Mouse (Mus musculus) hindbrain, embryonic 14.5 days (tissue): ENCODE measurements around the gene Ankrd52. TPM values are rescaled to one million over a fixed set of nuclear protein-coding genes. Genes with fewer than 3 reads are reported as not detected.
"Not testable (repeated sequence)": the region's sequence is repeated elsewhere in the genome, so short reads cannot be mapped to it uniquely, and the experiment has no call there.

Experiments
- ATAC-seq: fragments of 200-750 bp; cut with Nextera tagmentation; 2 replicates; pipeline ENCODE4 v1.8.0; 2017; ENCODE audit warnings: moderate number of reproducible peaks, mild to moderate bottlenecking, moderate TSS enrichment, moderate library complexity; ENCODE audit not compliant: low FRiP score
- DNase-seq: peaks from one replicate; pipeline ENCODE4 v3.0.0-alpha.2; 2015; ENCODE audit warnings: low spot score
- H3K27ac ChIP-seq: fragments of 300-500 bp; sonication (generic); 2 replicates; pipeline ENCODE4 v1.5.1; 2014; ENCODE audit warnings: mild to moderate bottlenecking, moderate library complexity
- H3K27me3 ChIP-seq: fragments of 300-500 bp; sonication (generic); 2 replicates; pipeline ENCODE4 v1.6.1; 2014; ENCODE audit warnings: mild to moderate bottlenecking, low read length, mixed read lengths; ENCODE audit not compliant: control insufficient read depth, insufficient read depth
- H3K36me3 ChIP-seq: fragments of 300-500 bp; sonication (generic); replicated peaks from 2 replicates; pipeline ENCODE4 v1.6.1; 2014; ENCODE audit not compliant: control insufficient read depth, insufficient read depth
- H3K4me1 ChIP-seq: fragments of 300-500 bp; sonication (generic); replicated peaks from 2 replicates; pipeline ENCODE4 v1.6.1; 2014; ENCODE audit warnings: antibody characterized with exemption, low read length, mixed read lengths; ENCODE audit not compliant: control insufficient read depth, insufficient read depth
- H3K4me2 ChIP-seq: fragments of 300-500 bp; sonication (generic); replicated peaks from 2 replicates; pipeline ENCODE4 v1.6.1; 2014; ENCODE audit warnings: mild to moderate bottlenecking, moderate library complexity
- H3K4me3 ChIP-seq: fragments of 300-500 bp; sonication (generic); replicated peaks from 2 replicates; pipeline ENCODE4 v1.5.1; 2014; ENCODE audit warnings: mild to moderate bottlenecking, low read length
- H3K9ac ChIP-seq: fragments of 300-500 bp; sonication (generic); 2 replicates; pipeline ENCODE4 v1.6.1; 2014
- H3K9me3 ChIP-seq: fragments of 300-500 bp; sonication (generic); 2 replicates; pipeline ENCODE4 v1.6.1; 2016; ENCODE audit warnings: low read length; ENCODE audit not compliant: control insufficient read depth
- WGBS: fragments of 180-500 bp; shearing (Covaris S2); extraction: QIAGEN DNeasy Blood & Tissue Kit; methylation state at CpG from one replicate; pipeline ENCODE4 v1.1.7; 2014; 5-methylcytosine and 5-hydroxymethylcytosine counted together
- polyA plus RNA-seq: library from polyadenylated mRNA; unstranded; fragments of >200 nt; fragmentation: Nextera tagmentation; extraction: Ambion mirVana; gene quantifications from 2 replicates; pipeline ENCODE4 v1.2.1, GENCODE M21; 2014

The Ankrd52 gene
- polyA plus RNA-seq: 13.0 and 15.4 TPM in 2 replicates

- WGBS: under 1% methylated on average over 69 of the region's 73 CpGs
- peak; percentile 90 for ATAC-seq
- peak within 1 kb of the TSS; percentile 71 for H3K4me2 ChIP-seq
Observed at GRCm38 (mm10) chr10:128376455-128377211, at the start of gene Ankrd52. Gene Ankrd52, plus strand, starts transcription at chr10:128377115.

GRCm38 (mm10) chr10:128327610-128328009 is 49.3 kb upstream of the Ankrd52 start:
- H3K36me3 ChIP-seq: peaks cover 42% of the 10 kb centered on the region
- no peak overlapping the region for H3K9ac ChIP-seq
- H3K27ac ChIP-seq: no peak overlapping the region
- H3K27me3 ChIP-seq: no peaks in the 10 kb centered on the region
- H3K9me3 ChIP-seq: no peaks in the 10 kb centered on the region
- H3K4me3 ChIP-seq: no peak overlapping the region
- 90% methylated on average over 10 of the region's 10 CpGs for WGBS
- ATAC-seq (no peak), DNase-seq (no peak)
- peaks cover 15% of the 10 kb centered on the region for H3K4me1 ChIP-seq
- H3K4me2 ChIP-seq: no peak overlapping the region

More at GRCm38 (mm10) chr10:128376455-128377211, at the start of gene Ankrd52:
- H3K9ac ChIP-seq: peak within 1 kb of the TSS; percentile 100
- H3K36me3 ChIP-seq: peaks cover 34% of the 10 kb centered on the region
- peak; percentile 84 for DNase-seq
- H3K27me3 ChIP-seq: no peaks in the 10 kb centered on the region
- H3K9me3 ChIP-seq: no peaks in the 10 kb centered on the region
- peak within 1 kb of the TSS; percentile 92 for H3K4me3 ChIP-seq
- H3K27ac ChIP-seq: peak within 1 kb of the TSS; percentile 95
- peaks cover 24% of the 10 kb centered on the region for H3K4me1 ChIP-seq

DNA sequence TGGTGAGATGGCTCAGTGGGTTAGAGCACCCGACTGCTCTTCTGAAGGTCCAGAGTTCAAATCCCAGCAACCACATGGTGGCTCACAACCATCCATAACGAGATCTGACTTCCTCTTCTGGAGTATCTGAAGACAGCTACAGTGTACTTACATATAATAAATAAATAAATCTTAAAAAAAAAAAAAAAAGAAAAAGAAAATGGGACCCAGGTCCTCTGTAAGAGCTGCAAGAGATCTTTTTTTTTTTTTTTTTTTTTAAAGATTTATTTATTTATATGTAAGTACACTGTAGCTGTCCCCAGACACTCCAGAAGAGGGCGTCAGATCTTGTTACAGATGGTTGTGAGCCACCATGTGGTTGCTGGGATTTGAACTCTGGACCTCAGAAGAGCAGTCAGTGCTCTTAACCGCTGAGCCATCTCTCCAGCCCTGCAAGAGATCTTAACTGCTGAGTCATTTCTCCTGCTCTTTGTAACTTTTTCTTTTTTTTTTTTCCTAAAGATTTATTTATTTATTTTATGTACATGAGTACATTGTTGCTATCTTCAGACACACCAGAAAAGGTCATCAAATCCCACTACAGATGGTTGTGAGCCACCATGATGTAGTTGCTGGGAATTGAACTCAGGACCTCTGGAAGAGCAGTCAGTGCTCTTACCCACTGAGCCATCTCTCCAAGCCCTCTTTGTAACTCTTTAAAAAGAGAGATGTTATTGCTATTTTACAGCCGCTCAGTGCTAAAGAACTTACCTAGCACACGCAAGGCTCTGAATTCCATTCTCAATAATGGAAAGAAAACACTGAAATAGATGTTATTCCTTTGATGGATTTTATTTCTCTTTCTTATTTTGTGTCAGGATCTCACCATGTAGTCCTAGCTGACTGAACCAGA is 44.3 kb upstream of the Ankrd52 start:
- H3K4me3 ChIP-seq, DNase-seq, H3K4me1 ChIP-seq, H3K9ac ChIP-seq, H3K27ac ChIP-seq, H3K4me2 ChIP-seq, ATAC-seq, H3K9me3 ChIP-seq, H3K27me3 ChIP-seq: not testable (repeated sequence)
- peaks cover 16% of the 10 kb centered on the region for H3K36me3 ChIP-seq
- 82% methylated on average over 5 of the region's 6 CpGs for WGBS

DNA sequence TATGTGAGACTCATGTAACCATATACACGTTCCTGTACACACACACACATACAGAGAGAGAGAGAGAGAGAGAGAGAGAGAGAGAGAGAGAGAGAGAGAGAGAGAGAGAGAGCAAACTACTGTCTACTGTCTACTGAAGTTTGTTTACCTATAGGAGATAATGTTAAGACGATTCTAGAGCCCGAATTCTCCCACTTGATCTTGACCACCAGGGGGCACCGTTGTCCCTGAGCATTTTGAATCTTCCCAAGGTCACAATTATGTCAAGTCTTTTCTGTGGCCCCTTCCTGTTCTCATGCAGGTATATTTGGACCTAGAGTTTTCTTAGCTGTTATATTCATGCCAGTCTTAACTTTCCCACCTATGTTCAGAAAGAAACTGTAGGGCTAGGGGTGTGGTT is 41.3 kb upstream of the Ankrd52 start:
- H3K9ac ChIP-seq: no peak overlapping the region
- H3K4me1 ChIP-seq: peaks cover 13% of the 10 kb centered on the region
- H3K27me3 ChIP-seq: no peaks in the 10 kb centered on the region
- H3K36me3 ChIP-seq: 0 out of 2 replicates have a peak, but pooled peaks cover 3% of the 10 kb centered on the region
- 2% methylated on average over 4 of the region's 4 CpGs for WGBS
- H3K4me2 ChIP-seq: no peak overlapping the region
- peak; percentile 75 for DNase-seq
- ATAC-seq: no peak
- H3K9me3 ChIP-seq: no peaks in the 10 kb centered on the region
- no peak overlapping the region for H3K4me3 ChIP-seq
- H3K27ac ChIP-seq: no peak overlapping the region

DNA sequence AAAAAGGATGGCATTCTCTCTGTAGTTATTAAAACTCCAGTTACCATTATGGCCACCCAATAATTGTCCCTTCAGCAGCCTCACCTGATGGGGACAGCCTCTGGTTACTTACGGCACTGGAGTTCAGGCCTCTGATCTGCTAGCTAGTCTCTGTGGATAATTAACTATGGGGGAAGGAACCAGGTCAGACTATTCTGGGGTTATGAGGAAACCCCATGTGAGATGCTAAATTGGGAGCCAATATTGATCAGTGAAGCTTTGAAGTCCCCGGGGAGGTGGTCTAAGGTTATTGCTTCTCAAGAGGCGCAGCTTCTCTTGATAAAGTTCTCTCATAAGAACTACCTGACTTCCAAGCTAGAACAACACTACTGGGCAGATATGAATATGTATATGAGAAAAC is 40.7 kb upstream of the Ankrd52 start:
- H3K4me2 ChIP-seq: no peak overlapping the region
- H3K27ac ChIP-seq: no peak overlapping the region
- no peak overlapping the region for H3K4me3 ChIP-seq
- H3K9me3 ChIP-seq: no peaks in the 10 kb centered on the region
- no peaks in the 10 kb centered on the region for H3K27me3 ChIP-seq
- DNase-seq (no peak), ATAC-seq (no peak)
- 97% methylated on average over 3 of the region's 3 CpGs for WGBS
- H3K4me1 ChIP-seq: peaks cover 13% of the 10 kb centered on the region
- H3K9ac ChIP-seq: no peak overlapping the region
- 0 out of 2 replicates have a peak, but pooled peaks cover 3% of the 10 kb centered on the region for H3K36me3 ChIP-seq

GRCm38 (mm10) chr10:128336597-128336996 is 40.3 kb upstream of the Ankrd52 start:
- Histone ChIP-seq H3K9ac (peak overlapping the region; percentile 52; the same call in 1 of the 2 replicates), H3K36me3 (0 out of 2 replicates have a peak, but pooled peaks cover 3% of the 10 kb centered on the region), H3K27ac (no peak overlapping the region), H3K9me3 (no peaks in the 10 kb centered on the region), H3K4me3 (peak overlapping the region; percentile 74), H3K4me1 (peaks cover 13% of the 10 kb centered on the region), H3K27me3 (no peaks in the 10 kb centered on the region), H3K4me2 (peak overlapping the region; percentile 57)
- ATAC-seq (no peak), DNase-seq (no peak)
- WGBS: 84% methylated on average over 3 of the region's 3 CpGs

DNA sequence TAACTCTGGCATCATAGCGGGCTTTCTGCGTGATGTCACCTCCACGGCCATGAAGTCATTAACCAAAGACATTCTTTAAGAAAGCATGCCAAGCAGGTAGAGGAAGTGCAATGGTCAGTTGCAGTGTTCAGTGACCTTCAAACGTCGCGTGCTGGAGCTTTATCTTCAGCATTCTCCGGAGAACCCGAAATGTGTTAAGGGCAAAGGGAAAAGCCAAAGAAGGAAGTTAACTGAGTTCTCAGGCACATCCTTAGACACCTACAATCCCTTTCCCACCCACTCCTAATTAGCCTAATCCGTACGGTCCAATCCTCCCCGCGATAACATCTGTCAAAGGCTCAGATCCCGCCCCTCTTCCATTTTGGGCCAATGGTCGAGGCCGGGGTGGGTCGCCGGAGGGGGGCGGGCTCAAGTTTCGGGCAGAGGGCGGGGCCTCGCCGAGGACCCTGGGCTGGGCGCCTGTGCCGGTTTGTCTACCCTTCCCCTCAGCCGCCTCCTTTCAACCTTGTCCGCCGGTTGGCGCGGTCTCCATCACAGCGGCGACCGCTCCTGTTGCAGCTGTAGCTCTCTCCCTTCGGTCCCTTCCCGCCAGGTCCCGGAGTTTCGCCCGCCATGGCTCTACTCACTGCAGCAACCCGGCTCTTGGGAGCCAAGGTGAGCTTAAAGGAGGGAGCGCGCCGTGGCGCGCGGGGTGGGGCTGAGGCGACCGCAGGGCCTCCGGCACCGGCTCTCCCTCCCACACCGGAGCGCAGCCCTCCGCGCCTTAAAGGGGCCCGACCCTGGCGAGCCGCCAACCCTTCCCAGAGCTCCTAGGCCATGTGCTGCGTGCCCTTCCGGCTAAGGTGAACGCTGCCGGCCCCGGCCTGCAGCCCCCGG is 39.4 kb upstream of the Ankrd52 start, which contains the start of gene Cs:
TSS of gene Cs (plus strand) at position 429 of the 876 bp plus-strand sequence.
- Histone ChIP-seq H3K27ac (peak within 1 kb of the TSS; percentile 87), H3K36me3 (0 out of 2 replicates have a peak, but pooled peaks cover 3% of the 10 kb centered on the region), H3K27me3 (no peaks in the 10 kb centered on the region), H3K4me1 (peaks cover 13% of the 10 kb centered on the region), H3K9me3 (no peaks in the 10 kb centered on the region), H3K4me3 (peak within 1 kb of the TSS; percentile 74), H3K9ac (peak within 1 kb of the TSS; percentile 86), H3K4me2 (peak within 1 kb of the TSS; percentile 63)
- 1% methylated on average over 61 of the region's 61 CpGs for WGBS
- DNase-seq (peak; percentile 96), ATAC-seq (peak; percentile 98)

DNA sequence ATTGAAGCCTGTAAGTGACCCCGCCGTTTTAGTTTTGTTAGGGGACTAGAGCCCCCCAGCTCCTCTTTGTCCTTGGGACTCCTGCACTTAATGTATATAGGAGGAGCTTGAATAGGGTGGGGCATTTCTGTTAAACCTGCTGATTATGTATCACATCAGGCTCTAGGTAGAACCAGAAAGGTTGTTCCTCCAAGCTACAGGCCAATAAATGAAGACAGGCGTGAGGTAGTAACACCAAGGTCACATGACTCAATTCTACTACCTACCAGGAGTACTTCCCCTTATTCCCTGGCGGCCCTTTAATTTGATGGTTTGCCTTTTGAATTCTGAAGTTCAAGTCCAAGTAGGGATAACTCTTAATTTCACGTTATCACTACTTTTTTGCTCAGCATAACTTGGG is 38.5 kb upstream of the Ankrd52 start:
- 26% methylated on average over 5 of the region's 5 CpGs for WGBS
- no peak for DNase-seq

More for the DNA sequence above, 38.5 kb upstream of the Ankrd52 start:
- Histone ChIP-seq H3K27ac (peak overlapping the region; percentile 87), H3K36me3 (0 out of 2 replicates have a peak, but pooled peaks cover 3% of the 10 kb centered on the region), H3K9ac (peak overlapping the region; percentile 86), H3K4me2 (peak overlapping the region; percentile 63), H3K4me1 (peaks cover 13% of the 10 kb centered on the region), H3K4me3 (peak overlapping the region; percentile 74), H3K9me3 (no peaks in the 10 kb centered on the region), H3K27me3 (no peaks in the 10 kb centered on the region)
- no peak for ATAC-seq
